Mouse (Mus musculus) liver (tissue): ENCODE data around the gene Cacnb4.

ENCODE experiments used
- DNase-seq: peaks from one replicate; pipeline ENCODE4 v3.0.0-alpha.2; 2020; ENCODE audit warnings: mixed read lengths

The Cacnb4 gene

GRCm38 (mm10) chr2:52419295-52419694 lies 257.3 kb downstream of the Cacnb4 start:
- no peak for DNase-seq

DNA sequence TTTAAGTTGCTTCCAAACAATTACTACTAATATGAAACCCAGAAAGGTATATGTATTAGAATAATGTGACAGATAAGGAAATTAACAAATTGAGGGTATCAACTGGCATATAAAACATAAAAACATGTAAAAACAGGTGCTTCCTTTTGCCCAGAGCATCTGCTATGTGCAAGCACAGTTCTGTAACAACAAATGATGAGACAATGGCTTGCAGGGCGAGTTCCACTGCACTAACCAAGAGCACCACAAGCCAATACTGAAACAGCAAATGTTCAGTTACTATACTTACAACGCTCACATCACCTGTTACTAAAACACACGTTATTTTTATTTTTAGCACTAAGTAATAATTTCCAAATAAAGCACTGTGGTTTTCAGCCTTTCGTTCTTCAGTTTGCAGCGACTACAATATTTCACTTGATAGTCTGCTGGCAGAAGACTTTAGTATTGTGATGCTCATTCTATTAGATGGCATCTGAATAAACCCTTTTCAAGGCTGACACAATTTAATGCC lies 264.1 kb downstream of the Cacnb4 start:
- no peak for DNase-seq

- DNase-seq = no peak
Measured at GRCm38 (mm10) chr2:52406480-52406879, 270.2 kb downstream of the Cacnb4 start.

DNA sequence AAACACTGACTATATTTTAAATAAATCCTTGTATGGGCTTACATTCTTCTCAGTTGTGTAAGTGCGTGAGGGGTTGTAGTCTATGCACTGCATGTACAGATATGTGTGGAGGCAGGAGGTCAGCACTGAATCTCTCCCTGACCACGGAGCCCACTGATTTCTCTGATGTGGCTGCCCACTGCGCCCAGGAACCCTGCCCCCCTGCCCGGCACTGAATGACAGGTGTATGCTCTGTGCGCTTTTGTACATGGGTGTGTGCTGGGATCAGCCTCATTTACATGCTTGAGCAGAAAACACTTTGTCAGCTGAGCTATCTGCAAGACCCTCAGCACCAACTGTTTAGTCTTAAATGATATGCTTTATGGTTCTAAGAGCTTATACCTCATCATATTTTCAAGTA lies 271.4 kb downstream of the Cacnb4 start:
- no peak for DNase-seq

- DNase-seq = no peak
Measured at GRCm38 (mm10) chr2:52394529-52394928, 282.1 kb downstream of the Cacnb4 start.

- DNase-seq = no peak
Measured at GRCm38 (mm10) chr2:52390415-52390975, 286.1 kb downstream of the Cacnb4 start.

DNA sequence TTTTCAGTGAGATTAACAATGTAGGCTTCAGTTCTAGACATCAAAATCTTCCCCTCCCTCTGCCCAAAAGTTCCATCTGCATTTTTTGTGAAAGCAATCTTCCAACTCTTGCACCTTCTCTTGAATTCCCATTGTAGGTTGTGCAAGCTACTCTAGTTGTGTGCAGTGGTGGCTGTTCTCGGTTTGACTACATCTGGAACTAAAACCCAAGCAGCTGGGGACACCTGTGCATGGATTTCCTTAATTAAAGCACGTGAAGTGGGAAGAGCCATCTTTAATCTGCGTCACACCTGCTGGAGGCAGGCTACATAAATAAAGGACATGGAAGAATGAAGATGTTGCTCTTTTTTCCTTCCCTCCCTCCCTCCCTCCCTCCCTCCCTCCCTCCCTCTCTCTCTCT lies 286.7 kb downstream of the Cacnb4 start:
- DNase-seq = no peak

GRCm38 (mm10) chr2:52386451-52386850 lies 290.2 kb downstream of the Cacnb4 start:
- no peak for DNase-seq

DNA sequence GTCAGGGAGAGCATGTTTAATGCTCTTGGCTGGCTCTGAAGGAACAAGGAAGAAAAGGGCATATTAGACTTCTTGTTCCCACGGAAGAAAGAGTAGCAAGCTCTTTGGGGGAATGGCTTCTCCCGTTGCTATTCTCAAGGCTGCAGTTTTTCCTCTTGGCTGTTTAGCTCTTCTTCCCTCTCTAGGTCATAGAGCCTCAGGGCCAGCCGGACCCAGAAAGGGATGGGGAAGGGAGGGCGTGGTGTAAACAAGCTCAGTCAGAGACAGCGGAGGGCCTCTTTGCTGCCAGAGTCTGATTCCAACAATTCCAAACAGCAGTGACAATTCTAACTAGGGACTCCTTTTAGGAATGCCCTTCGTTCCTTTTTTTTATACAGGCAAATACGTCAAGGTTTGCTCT lies 290.6 kb downstream of the Cacnb4 start:
- DNase-seq = no peak

DNA sequence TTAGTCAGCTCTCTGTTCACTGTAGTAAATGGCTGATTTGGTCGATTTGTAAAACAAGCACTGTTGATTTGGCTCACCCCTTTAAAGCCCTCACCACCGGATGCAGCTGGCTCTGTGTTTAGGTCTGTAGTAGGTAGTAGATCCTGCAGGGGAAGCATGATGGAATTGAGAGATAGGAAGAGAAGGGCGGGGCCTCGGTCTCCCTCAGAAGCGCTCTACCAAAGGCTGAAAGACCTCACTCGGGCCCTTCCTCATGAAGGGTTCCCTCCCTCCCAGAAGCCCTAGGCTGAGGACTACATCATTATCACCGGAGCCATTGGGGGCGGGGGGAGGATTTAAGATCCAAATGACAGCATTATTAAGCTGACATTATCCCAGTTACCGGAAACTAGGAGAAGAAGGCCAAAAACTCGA lies 297.8 kb downstream of the Cacnb4 start:
- peak; percentile 51 for DNase-seq

GRCm38 (mm10) chr2:52378448-52378804 lies 298.2 kb downstream of the Cacnb4 start, which contains the start of gene Neb:
Gene Neb, minus strand, starts transcription at chr2:52378474.
- DNase-seq = peak; percentile 76
